Mouse (Mus musculus) forebrain, embryonic 15.5 days (tissue): ENCODE results near the gene Kdm2a. TPM values are rescaled to one million over a fixed set of nuclear protein-coding genes. Genes with fewer than 3 reads are reported as not detected.

Source experiments
- ATAC-seq: fragments of 200-750 bp; cut with Nextera tagmentation; replicated peaks from 2 replicates; pipeline ENCODE4 v1.8.0; 2017; ENCODE audit warnings: mild to moderate bottlenecking, moderate TSS enrichment, moderate library complexity
- H3K27ac ChIP-seq: fragments of 300-500 bp; sonication (generic); replicated peaks from 2 replicates; pipeline ENCODE4 v1.5.1; 2015; ENCODE audit warnings: mild to moderate bottlenecking, inconsistent platforms
- H3K27me3 ChIP-seq: fragments of 300-500 bp; sonication (generic); 2 replicates; pipeline ENCODE4 v1.6.1; 2015; ENCODE audit warnings: inconsistent platforms
- H3K36me3 ChIP-seq: fragments of 300-500 bp; sonication (generic); 2 replicates; pipeline ENCODE4 v1.6.1; 2015; ENCODE audit warnings: mild to moderate bottlenecking, inconsistent platforms
- H3K4me1 ChIP-seq: fragments of 300-500 bp; sonication (generic); 2 replicates; pipeline ENCODE4 v1.6.1; 2015; ENCODE audit warnings: inconsistent platforms
- H3K4me2 ChIP-seq: fragments of 300-500 bp; sonication (generic); replicated peaks from 2 replicates; pipeline ENCODE4 v1.6.1; 2015; ENCODE audit warnings: mild to moderate bottlenecking, inconsistent platforms
- H3K4me3 ChIP-seq: fragments of 300-500 bp; sonication (generic); 2 replicates; pipeline ENCODE4 v1.5.1; 2015; ENCODE audit warnings: mild to moderate bottlenecking, inconsistent platforms
- H3K9ac ChIP-seq: fragments of 300-500 bp; sonication (generic); replicated peaks from 2 replicates; pipeline ENCODE4 v1.6.1; 2015; ENCODE audit warnings: mild to moderate bottlenecking, inconsistent platforms
- H3K9me3 ChIP-seq: fragments of 300-500 bp; sonication (generic); 2 replicates; pipeline ENCODE4 v1.6.1; 2016; ENCODE audit warnings: inconsistent platforms
- WGBS: fragments of 180-500 bp; shearing (Covaris S2); methylation state at CpG from one replicate; pipeline ENCODE4 v1.1.7; 2015; ENCODE audit warnings: mixed read lengths; 5-methylcytosine and 5-hydroxymethylcytosine counted together
- polyA plus RNA-seq: library from polyadenylated mRNA; unstranded; fragments of >200 nt; fragmentation: Nextera tagmentation; extraction: Ambion mirVana; gene quantifications from 2 replicates; pipeline ENCODE4 v1.2.1, GENCODE M21; 2015

The Kdm2a gene
- polyA plus RNA-seq, 1 experiment from 2014 or later = 40.3 TPM

GRCm38 (mm10) chr19:4349455-4349854 lies 48.6 kb downstream of the Kdm2a start:
- H3K4me3 ChIP-seq = no peak overlapping the region
- no peak overlapping the region for H3K9ac ChIP-seq
- H3K27ac ChIP-seq = no peak overlapping the region
- peaks cover 63% of the 10 kb centered on the region for H3K36me3 ChIP-seq
- H3K27me3 ChIP-seq = no peaks in the 10 kb centered on the region
- ATAC-seq = no peak
- no peak overlapping the region for H3K4me2 ChIP-seq
- no peaks in the 10 kb centered on the region for H3K9me3 ChIP-seq
- no peaks in the 10 kb centered on the region for H3K4me1 ChIP-seq
- WGBS = 93% methylated on average over 2 of the region's 2 CpGs

GRCm38 (mm10) chr19:4346479-4346878 lies 51.6 kb downstream of the Kdm2a start:
- Histone ChIP-seq H3K4me3 (no peak overlapping the region), H3K27me3 (no peaks in the 10 kb centered on the region), H3K4me1 (no peaks in the 10 kb centered on the region), H3K4me2 (no peak overlapping the region), H3K36me3 (peaks cover 76% of the 10 kb centered on the region), H3K27ac (no peak overlapping the region), H3K9ac (no peak overlapping the region), H3K9me3 (no peaks in the 10 kb centered on the region)
- ATAC-seq = no peak
- 93% methylated on average over 1 of the region's 1 CpGs for WGBS

GRCm38 (mm10) chr19:4338162-4338561 lies 59.9 kb downstream of the Kdm2a start:
- Histone ChIP-seq H3K4me3 (no peak overlapping the region), H3K27me3 (no peaks in the 10 kb centered on the region), H3K27ac (no peak overlapping the region), H3K9ac (no peak overlapping the region), H3K4me1 (peaks cover 10% of the 10 kb centered on the region), H3K36me3 (peaks cover 38% of the 10 kb centered on the region), H3K9me3 (no peaks in the 10 kb centered on the region), H3K4me2 (no peak overlapping the region)
- WGBS = 20% methylated on average over 2 of the region's 2 CpGs
- no peak for ATAC-seq

GRCm38 (mm10) chr19:4333791-4334190 lies 64.3 kb downstream of the Kdm2a start:
- Histone ChIP-seq H3K4me3 (peak overlapping the region; percentile 65), H3K27me3 (no peaks in the 10 kb centered on the region), H3K4me2 (peak overlapping the region; percentile 70), H3K4me1 (peaks cover 30% of the 10 kb centered on the region), H3K36me3 (peaks cover 25% of the 10 kb centered on the region), H3K9ac (peak overlapping the region; percentile 58), H3K27ac (peak overlapping the region; percentile 94), H3K9me3 (no peaks in the 10 kb centered on the region)
- ATAC-seq = peak; percentile 99
- WGBS = under 1% methylated on average over 16 of the region's 16 CpGs

GRCm38 (mm10) chr19:4333100-4333775 lies 64.8 kb downstream of the Kdm2a start:
- peak overlapping the region; percentile 58 for H3K9ac ChIP-seq
- under 1% methylated on average over 13 of the region's 13 CpGs for WGBS
- H3K4me1 ChIP-seq = peaks cover 30% of the 10 kb centered on the region
- H3K9me3 ChIP-seq = no peaks in the 10 kb centered on the region
- ATAC-seq = peak; percentile 35; the same call in 1 of the 2 replicates
- peak overlapping the region; percentile 70 for H3K4me2 ChIP-seq
- peak overlapping the region; percentile 65 for H3K4me3 ChIP-seq
- H3K27me3 ChIP-seq = no peaks in the 10 kb centered on the region
- H3K27ac ChIP-seq = peak overlapping the region; percentile 94
- H3K36me3 ChIP-seq = peaks cover 31% of the 10 kb centered on the region

GRCm38 (mm10) chr19:4332653-4333052 lies 65.4 kb downstream of the Kdm2a start:
- H3K9me3 ChIP-seq = no peaks in the 10 kb centered on the region
- no peaks in the 10 kb centered on the region for H3K27me3 ChIP-seq
- H3K4me3 ChIP-seq = peak overlapping the region; percentile 65
- H3K4me2 ChIP-seq = peak overlapping the region; percentile 70
- H3K36me3 ChIP-seq = peaks cover 36% of the 10 kb centered on the region
- 1% methylated on average over 4 of the region's 4 CpGs for WGBS
- H3K4me1 ChIP-seq = peaks cover 30% of the 10 kb centered on the region
- H3K9ac ChIP-seq = peak overlapping the region; percentile 58
- peak overlapping the region; percentile 94 for H3K27ac ChIP-seq
- ATAC-seq = no peak

- 93% methylated on average over 3 of the region's 3 CpGs for WGBS
- H3K4me3 ChIP-seq = no peak overlapping the region
These were observed 66.8 kb downstream of the Kdm2a start for GRCm38 (mm10) chr19:4331273-4331672.

GRCm38 (mm10) chr19:4330603-4331002 lies 67.5 kb downstream of the Kdm2a start:
- whole genome bisulfite sequencing = 93% methylated on average over 2 of the region's 2 CpGs
- H3K36me3 ChIP-seq = peaks cover 57% of the 10 kb centered on the region
- no peak overlapping the region for H3K9ac ChIP-seq
- no peaks in the 10 kb centered on the region for H3K9me3 ChIP-seq
- no peak overlapping the region for H3K4me2 ChIP-seq
- no peak overlapping the region for H3K27ac ChIP-seq
- no peaks in the 10 kb centered on the region for H3K27me3 ChIP-seq
- H3K4me3 ChIP-seq = no peak overlapping the region
- peaks cover 30% of the 10 kb centered on the region for H3K4me1 ChIP-seq
- no peak for ATAC-seq

More at GRCm38 (mm10) chr19:4331273-4331672, 66.8 kb downstream of the Kdm2a start:
- Histone ChIP-seq H3K9me3 (no peaks in the 10 kb centered on the region), H3K27me3 (no peaks in the 10 kb centered on the region), H3K9ac (0 out of 2 replicates have a peak overlapping the region, but pooled peaks have one; percentile 7), H3K4me2 (no peak overlapping the region), H3K36me3 (peaks cover 50% of the 10 kb centered on the region), H3K4me1 (peaks cover 30% of the 10 kb centered on the region), H3K27ac (no peak overlapping the region)
- no peak for ATAC-seq

- Histone ChIP-seq H3K4me1 (peaks cover 19% of the 10 kb centered on the region), H3K4me3 (no peak overlapping the region), H3K9ac (no peak overlapping the region), H3K36me3 (peaks cover 72% of the 10 kb centered on the region), H3K27me3 (no peaks in the 10 kb centered on the region), H3K9me3 (no peaks in the 10 kb centered on the region), H3K4me2 (no peak overlapping the region), H3K27ac (no peak overlapping the region)
- 97% methylated on average over 8 of the region's 8 CpGs for WGBS
- no peak for ATAC-seq
These were observed 69.3 kb downstream of the Kdm2a start for GRCm38 (mm10) chr19:4328737-4329304.

- WGBS = 88% methylated on average over 1 of the region's 1 CpGs
- peaks cover 91% of the 10 kb centered on the region for H3K36me3 ChIP-seq
- ATAC-seq = no peak
These were observed 71.2 kb downstream of the Kdm2a start for GRCm38 (mm10) chr19:4326881-4327280.

GRCm38 (mm10) chr19:4326106-4326505 lies 72.0 kb downstream of the Kdm2a start:
- 89% methylated on average over 3 of the region's 3 CpGs for WGBS
- Histone ChIP-seq H3K27ac (no peak overlapping the region), H3K4me3 (no peak overlapping the region)

More at GRCm38 (mm10) chr19:4326881-4327280, 71.2 kb downstream of the Kdm2a start:
- H3K9ac ChIP-seq = no peak overlapping the region
- H3K27me3 ChIP-seq = no peaks in the 10 kb centered on the region
- no peaks in the 10 kb centered on the region for H3K9me3 ChIP-seq
- no peak overlapping the region for H3K27ac ChIP-seq
- no peak overlapping the region for H3K4me3 ChIP-seq
- H3K4me1 ChIP-seq = peaks cover 8% of the 10 kb centered on the region
- H3K4me2 ChIP-seq = no peak overlapping the region

GRCm38 (mm10) chr19:4322134-4322533 lies 76.0 kb downstream of the Kdm2a start:
- WGBS = 92% methylated on average over 3 of the region's 3 CpGs
- Histone ChIP-seq H3K4me2 (no peak overlapping the region), H3K4me1 (no peaks in the 10 kb centered on the region), H3K27ac (no peak overlapping the region), H3K36me3 (peaks cover 97% of the 10 kb centered on the region), H3K27me3 (no peaks in the 10 kb centered on the region), H3K9ac (no peak overlapping the region), H3K9me3 (no peaks in the 10 kb centered on the region), H3K4me3 (no peak overlapping the region)
- no peak for ATAC-seq

More at GRCm38 (mm10) chr19:4326106-4326505, 72.0 kb downstream of the Kdm2a start:
- Histone ChIP-seq H3K27me3 (no peaks in the 10 kb centered on the region), H3K36me3 (peaks cover 93% of the 10 kb centered on the region), H3K9ac (no peak overlapping the region), H3K4me1 (peaks cover under 1% of the 10 kb centered on the region), H3K9me3 (no peaks in the 10 kb centered on the region), H3K4me2 (no peak overlapping the region)
- ATAC-seq = no peak
